Mouse (Mus musculus) CH12.LX (cell line): Measurements from ENCODE around the gene Carnmt1.

ENCODE experiments used
- BHLHE40 ChIP-seq: IDR thresholded peaks from 2 replicates; pipeline ENCODE4 v1.6.1; 2011; ENCODE audit warnings: mild to moderate bottlenecking, low read depth, low read length, improper control_type of control experiment
- CHD1 ChIP-seq: IDR thresholded peaks from 2 replicates; pipeline ENCODE4 v1.6.1; 2012; ENCODE audit warnings: low read depth, low read length, improper control_type of control experiment, inconsistent platforms
- MAFK ChIP-seq: IDR thresholded peaks from 2 replicates; pipeline ENCODE4 v1.6.1; 2011; ENCODE audit warnings: low read length, improper control_type of control experiment; ENCODE audit not compliant: insufficient replicate concordance
- MAX ChIP-seq: IDR thresholded peaks from 2 replicates; pipeline ENCODE4 v1.6.1; 2011; ENCODE audit warnings: low read length, improper control_type of control experiment
- NRF1 ChIP-seq: IDR thresholded peaks from 2 replicates; pipeline ENCODE4 v1.6.1; 2014; ENCODE audit warnings: low read depth, mild to moderate bottlenecking, inconsistent platforms, low read length, improper control_type of control experiment, moderate library complexity
- SIN3A ChIP-seq: IDR thresholded peaks from 2 replicates; pipeline ENCODE4 v1.6.1; 2012; ENCODE audit warnings: low read length, improper control_type of control experiment, inconsistent platforms
- UBTF ChIP-seq: IDR thresholded peaks from 2 replicates; pipeline ENCODE4 v1.6.1; 2012; ENCODE audit warnings: low read depth, mild to moderate bottlenecking, inconsistent platforms, low read length, improper control_type of control experiment, moderate library complexity
- ZMIZ1 ChIP-seq: IDR thresholded peaks from 2 replicates; pipeline ENCODE4 v1.6.1; 2012; ENCODE audit warnings: low read depth, mild to moderate bottlenecking, inconsistent platforms, low read length, improper control_type of control experiment

DNA sequence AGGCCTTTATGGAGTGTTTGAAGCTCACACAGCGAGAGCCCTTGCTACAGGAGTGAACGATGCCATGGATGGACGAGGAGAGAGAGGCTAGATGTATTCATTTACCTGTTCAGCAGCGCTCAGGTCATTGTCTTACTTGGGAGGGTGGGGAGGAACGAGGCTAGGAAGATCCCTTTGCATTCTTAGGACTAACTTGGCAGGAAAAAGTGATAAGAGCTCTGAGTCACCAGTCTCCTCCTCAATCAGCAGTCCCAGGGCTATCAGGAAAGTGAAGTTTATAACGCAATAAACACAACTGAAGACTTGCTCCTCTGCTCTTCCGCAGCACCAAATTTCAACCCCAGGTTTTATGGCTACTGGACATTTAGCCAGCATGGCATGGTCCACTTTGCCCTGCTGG lies 59.7 kb downstream of the Carnmt1 start:
- no peak for TF ChIP-seq UBTF
- no peak for TF ChIP-seq BHLHE40
- TF ChIP-seq NRF1: no peak
- no peak for TF ChIP-seq MAFK
- no peak for TF ChIP-seq SIN3A
- no peak for TF ChIP-seq ZMIZ1
- TF ChIP-seq CHD1: no peak
- TF ChIP-seq MAX: no peak
